Mouse (Mus musculus) adrenal gland, postnatal 36 days (tissue): Measurements from ENCODE around the gene Cd83. TPM values are rescaled to one million over a fixed set of nuclear protein-coding genes. Genes with fewer than 3 reads are reported as not detected.
A peak's percentile ranks its signal among the peaks of the same experiment; 100 is the strongest.

ENCODE experiments used
- DNase-seq, 2 experiments: peaks; one replicate each; pipeline ENCODE4 v3.0.0; 2021; ENCODE audit warnings: mixed read lengths in 1 of 2
- total RNA-seq, 2 experiments: library from RNA; stranded (reverse); gene quantifications; 2 replicates each; pipeline ENCODE4 v1.2.3; 2021

The Cd83 gene
- total RNA-seq, 2 experiments from 2014 or later, result 3.2 to 4.0 TPM

GRCm38 (mm10) chr13:43807272-43807675 lies 22.7 kb downstream of the Cd83 start:
- DNase-seq, result no peak

GRCm38 (mm10) chr13:43810621-43811020 lies 26.0 kb downstream of the Cd83 start:
- no peak for DNase-seq

GRCm38 (mm10) chr13:43811835-43812234 lies 27.3 kb downstream of the Cd83 start:
- no peak for DNase-seq

- DNase-seq, result no peak
Observed at GRCm38 (mm10) chr13:43813431-43813830, 28.9 kb downstream of the Cd83 start.

GRCm38 (mm10) chr13:43817461-43817860 lies 32.9 kb downstream of the Cd83 start:
- DNase-seq, result no peak

- no peak for DNase-seq
Observed at GRCm38 (mm10) chr13:43818307-43819019, 33.9 kb downstream of the Cd83 start.

GRCm38 (mm10) chr13:43819020-43819310 lies 34.4 kb downstream of the Cd83 start:
- no peak for DNase-seq

GRCm38 (mm10) chr13:43820071-43820470 lies 35.5 kb downstream of the Cd83 start:
- DNase-seq, result no peak

GRCm38 (mm10) chr13:43822306-43822705 lies 37.7 kb downstream of the Cd83 start:
- no peak for DNase-seq

- no peak for DNase-seq
Observed at GRCm38 (mm10) chr13:43828648-43829047, 44.1 kb downstream of the Cd83 start.

GRCm38 (mm10) chr13:43830892-43831673 lies 46.5 kb downstream of the Cd83 start:
- DNase-seq, result no peak

- DNase-seq, result peak; percentile 50 to 62
Observed at GRCm38 (mm10) chr13:43832731-43833130, 48.2 kb downstream of the Cd83 start.

- peak; percentile 46 to 58 for DNase-seq
Observed at GRCm38 (mm10) chr13:43836376-43836775, 51.8 kb downstream of the Cd83 start.

- no peak for DNase-seq
Observed at GRCm38 (mm10) chr13:43837812-43838211, 53.2 kb downstream of the Cd83 start.

- no peak for DNase-seq
Observed at GRCm38 (mm10) chr13:43845151-43845550, 60.6 kb downstream of the Cd83 start.

GRCm38 (mm10) chr13:43847186-43847585 lies 62.6 kb downstream of the Cd83 start:
- DNase-seq, result no peak

- no peak for DNase-seq
Observed at GRCm38 (mm10) chr13:43849816-43850215, 65.2 kb downstream of the Cd83 start.

- no peak for DNase-seq
Observed at GRCm38 (mm10) chr13:43851108-43851507, 66.5 kb downstream of the Cd83 start.

Other genes starting within 250 kb of the Cd83 start
- gene Mcur1, start 224.6 kb upstream of the Cd83 start, total RNA-seq, result 10 to 100 TPM; 37.6 to 40.5 TPM
- gene Rnf182, start 169.1 kb upstream of the Cd83 start, total RNA-seq, result 1 to 10 TPM in 1 of 2 experiments, under 1 TPM in 1; 0.33 to 1.7 TPM